Comparison of ENCODE assay signal across 29 mouse cellular contexts in the genomic region with DNA sequence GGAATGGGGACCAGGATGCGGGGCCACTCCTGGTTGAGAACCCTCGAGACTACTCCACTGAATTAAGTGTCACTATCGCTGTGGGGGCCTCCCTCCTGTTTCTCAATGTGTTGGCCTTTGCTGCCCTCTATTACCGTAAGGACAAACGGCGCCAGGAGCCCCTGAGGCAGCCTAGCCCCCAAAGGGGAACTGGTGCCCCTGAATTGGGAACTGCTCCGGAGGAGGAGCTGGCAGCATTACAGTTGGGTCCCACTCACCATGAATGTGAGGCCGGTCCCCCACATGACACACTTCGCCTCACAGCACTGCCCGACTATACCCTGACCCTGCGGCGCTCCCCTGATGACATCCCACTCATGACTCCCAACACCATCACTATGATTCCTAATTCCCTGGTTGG. TPM values are rescaled to one million over a fixed set of nuclear protein-coding genes. Genes with fewer than 3 reads are reported as not detected.
"Had no signal": no experiment of that assay in that cellular context is flagged by ENCODE, and none has a peak within 500 bp of the region (broad histone marks: within the 10 kb centered on the region; RNA-seq: fewer than 3 reads in every experiment).

No protein-coding gene starts in this region.

- H3K27ac ChIP-seq: lung, embryonic 15.5 days; macrophage; midbrain, embryonic 10.5 days; midbrain, embryonic 12.5 days; neural tube, embryonic 13.5 days; neural tube, embryonic 15.5 days had no signal

- H3K9me3 ChIP-seq: lung, embryonic 15.5 days; midbrain, embryonic 10.5 days; midbrain, embryonic 12.5 days; neural tube, embryonic 13.5 days; neural tube, embryonic 15.5 days had no signal

- H3K36me3 ChIP-seq: lung, embryonic 15.5 days had no signal

- H3K9ac ChIP-seq: liver, postnatal 0 days; lung, embryonic 15.5 days; midbrain, embryonic 12.5 days; neural tube, embryonic 13.5 days; neural tube, embryonic 15.5 days had no signal

- H3K4me2 ChIP-seq: lung, embryonic 15.5 days; midbrain, embryonic 12.5 days; neural tube, embryonic 13.5 days; neural tube, embryonic 15.5 days had no signal

- H3K4me1 ChIP-seq: lung, embryonic 15.5 days; midbrain, embryonic 10.5 days; midbrain, embryonic 12.5 days; neural tube, embryonic 13.5 days; neural tube, embryonic 15.5 days had no signal

- H3K27me3 ChIP-seq: lung, embryonic 15.5 days; neural tube, embryonic 15.5 days had no signal

- H3K4me3 ChIP-seq: lung, embryonic 15.5 days; midbrain, embryonic 10.5 days; midbrain, embryonic 12.5 days; myocyte; neural tube, embryonic 13.5 days; neural tube, embryonic 15.5 days had no signal

- ATAC-seq: liver, postnatal 0 days; lung, postnatal 0 days; midbrain, embryonic 16.5 days had no signal

- DNase-seq: liver, postnatal 0 days; lung, adult 2 months; lung, postnatal 14 days; lung, postnatal 36 days; midbrain, embryonic 14.5 days; retina, postnatal 1 day; right cerebral cortex, adult 18-20 months; right cerebral cortex, postnatal 25 days; right cerebral cortex, postnatal 4 days; spleen, adult 18-20 months; thymus, adult 18-20 months; thymus, postnatal 14 days; thymus, postnatal 36 days had no signal

RNA-seq across cellular contexts. Expression of a gene that starts 20.8 kb away (rescaled TPM):
- polyA plus RNA-seq: macrophage, myocyte had no signal

RNA-seq across cellular contexts. Expression of a gene that starts 51.0 kb away (rescaled TPM):
- total RNA-seq: megakaryocyte, adult 5-6 weeks; megakaryocyte-erythroid progenitor cell, adult 5-6 weeks had no signal
- polyA plus RNA-seq: liver, postnatal 0 days; lung, adult 2 months; lung, embryonic 15.5 days; lung, postnatal 0 days; macrophage; midbrain, embryonic 10.5 days; midbrain, embryonic 12.5 days; midbrain, embryonic 14.5 days; midbrain, embryonic 16.5 days; myocyte; neural tube, embryonic 11.5 days; neural tube, embryonic 13.5 days; neural tube, embryonic 15.5 days; small intestine, adult 2 months; stomach, embryonic 14.5 days; stomach, embryonic 16.5 days; thymus, postnatal 0 days had no signal

RNA-seq across cellular contexts. Expression of a gene that starts 56.0 kb away (rescaled TPM):
- total RNA-seq: megakaryocyte, adult 5-6 weeks had no signal
- polyA plus RNA-seq: liver, postnatal 0 days; lung, embryonic 15.5 days; midbrain, embryonic 10.5 days; midbrain, embryonic 12.5 days; midbrain, embryonic 14.5 days; midbrain, embryonic 16.5 days; myocyte; neural tube, embryonic 11.5 days; neural tube, embryonic 13.5 days; neural tube, embryonic 15.5 days; stomach, embryonic 14.5 days; stomach, embryonic 16.5 days had no signal
